Mouse (Mus musculus): Measurements from ENCODE around the gene Fkbp2. TPM values are rescaled to one million over a fixed set of nuclear protein-coding genes. Genes with fewer than 3 reads are reported as not detected.

The Fkbp2 gene
- total RNA-seq, 2 experiments from 2014 or later, result 106 to 115 TPM

- DNase-seq (ENCODE audit: low spot score in 2 of 2), result no peak
Observed at GRCm38 (mm10) chr19:6973581-6974190, 6.6 kb downstream of the Fkbp2 start.

GRCm38 (mm10) chr19:6972247-6972917 is 7.9 kb downstream of the Fkbp2 start:
- DNase-seq (ENCODE audit: low spot score in 2 of 2), result no peak

GRCm38 (mm10) chr19:6971644-6972043 is 8.7 kb downstream of the Fkbp2 start:
- DNase-seq (ENCODE audit: low spot score in 2 of 2), result no peak

- DNase-seq (ENCODE audit: low spot score in 2 of 2), result no peak
Observed at GRCm38 (mm10) chr19:6970460-6971085, 9.7 kb downstream of the Fkbp2 start.

GRCm38 (mm10) chr19:6969665-6970381 is 10.5 kb downstream of the Fkbp2 start:
- peak in 1 of 2 experiments; percentile 20 for DNase-seq (ENCODE audit: low spot score in 2 of 2)

GRCm38 (mm10) chr19:6969291-6969664 is 11.0 kb downstream of the Fkbp2 start:
- no peak for DNase-seq (ENCODE audit: low spot score in 2 of 2)

GRCm38 (mm10) chr19:6968491-6969271 is 11.6 kb downstream of the Fkbp2 start:
- no peak for DNase-seq (ENCODE audit: low spot score in 2 of 2)

GRCm38 (mm10) chr19:6956461-6956860 is 23.8 kb downstream of the Fkbp2 start:
- DNase-seq (ENCODE audit: low spot score in 2 of 2), result no peak

GRCm38 (mm10) chr19:6955424-6955823 is 24.9 kb downstream of the Fkbp2 start:
- DNase-seq (ENCODE audit: low spot score in 2 of 2), result no peak

- no peak for DNase-seq (ENCODE audit: low spot score in 2 of 2)
Observed at GRCm38 (mm10) chr19:6954046-6954445, 26.3 kb downstream of the Fkbp2 start.

- DNase-seq (ENCODE audit: low spot score in 2 of 2), result no peak
Observed at GRCm38 (mm10) chr19:6952712-6953037, 27.6 kb downstream of the Fkbp2 start.

GRCm38 (mm10) chr19:6951994-6952711 is 28.1 kb downstream of the Fkbp2 start:
- DNase-seq (ENCODE audit: low spot score in 2 of 2), result peak; percentile 43 to 68

GRCm38 (mm10) chr19:6951381-6951968 is 28.8 kb downstream of the Fkbp2 start:
- peak; percentile 91 to 94 for DNase-seq (ENCODE audit: low spot score in 2 of 2)

- peak; percentile 44 to 58 for DNase-seq (ENCODE audit: low spot score in 2 of 2)
Observed at GRCm38 (mm10) chr19:6950613-6951153, 29.6 kb downstream of the Fkbp2 start.

GRCm38 (mm10) chr19:6949951-6950350 is 30.4 kb downstream of the Fkbp2 start:
- DNase-seq (ENCODE audit: low spot score in 2 of 2), result no peak

GRCm38 (mm10) chr19:6949532-6949931 is 30.8 kb downstream of the Fkbp2 start:
- DNase-seq (ENCODE audit: low spot score in 2 of 2), result no peak

GRCm38 (mm10) chr19:6948186-6948585 is 32.1 kb downstream of the Fkbp2 start:
- DNase-seq (ENCODE audit: low spot score in 2 of 2), result no peak

GRCm38 (mm10) chr19:6947742-6948141 is 32.6 kb downstream of the Fkbp2 start:
- DNase-seq (ENCODE audit: low spot score in 2 of 2), result no peak

- DNase-seq (ENCODE audit: low spot score in 2 of 2), result no peak
Observed at GRCm38 (mm10) chr19:6943709-6944108, 36.6 kb downstream of the Fkbp2 start.

GRCm38 (mm10) chr19:6942764-6943163 is 37.5 kb downstream of the Fkbp2 start:
- DNase-seq (ENCODE audit: low spot score in 2 of 2), result no peak
